Mouse (Mus musculus) lung, postnatal 0 days (tissue): ENCODE measurements around the gene Ror2.

Source experiments
- CTCF ChIP-seq: IDR thresholded peaks from 2 replicates; pipeline ENCODE4 v1.5.1; 2016; ENCODE audit warnings: antibody characterized with exemption, mild to moderate bottlenecking
- EP300 ChIP-seq: IDR thresholded peaks from 2 replicates; pipeline ENCODE4 v1.6.1; 2016; ENCODE audit warnings: antibody characterized with exemption, mild to moderate bottlenecking, control low read depth

DNA sequence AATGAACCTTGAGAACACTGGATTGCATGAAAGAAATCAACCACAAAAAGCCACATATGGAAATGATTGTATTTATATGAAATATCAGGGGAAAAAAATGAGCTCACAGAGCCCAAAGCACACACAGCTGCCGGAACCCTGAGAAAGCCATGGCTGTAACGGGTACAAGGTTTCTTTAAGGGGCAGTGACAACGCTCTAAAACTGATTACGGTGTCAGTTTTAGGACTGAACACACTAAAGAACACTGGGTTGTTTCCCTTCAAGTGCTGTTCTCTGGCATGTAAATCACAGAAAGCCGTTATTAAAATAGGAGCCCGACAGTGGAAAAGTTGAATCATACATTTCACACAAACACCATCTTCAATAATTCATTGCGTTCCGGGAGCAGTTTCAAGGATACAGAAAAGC, 19.4 kb downstream of the Ror2 start:
- no peak for TF ChIP-seq CTCF
- TF ChIP-seq EP300: peak; percentile 55
